Mouse (Mus musculus) myocyte (in vitro differentiated cells): ENCODE results near the gene Qsox1. TPM values are rescaled to one million over a fixed set of nuclear protein-coding genes. Genes with fewer than 3 reads are reported as not detected.
A peak's percentile ranks its signal among the peaks of the same experiment; 100 is the strongest.

ENCODE experiments used
- H3K27me3 ChIP-seq: one replicate; pipeline ENCODE4 v1.6.1; 2011; ENCODE audit not compliant: control insufficient read depth, insufficient read depth, insufficient read length
- H3K36me3 ChIP-seq: one replicate; pipeline ENCODE4 v1.6.1; 2011; ENCODE audit not compliant: control insufficient read depth, insufficient read depth
- H3K4me2 ChIP-seq: one replicate; pipeline ENCODE4 v1.6.1; 2011; ENCODE audit warnings: low read depth, control low read depth
- H3K4me3 ChIP-seq: one replicate; pipeline ENCODE4 v1.5.1; 2011; ENCODE audit warnings: mild to moderate bottlenecking, control low read depth, moderate library complexity
- H3K79me2 ChIP-seq: one replicate; pipeline ENCODE4 v1.6.1; 2011; ENCODE audit not compliant: control insufficient read depth, insufficient read depth
- H3ac ChIP-seq: one replicate; pipeline ENCODE4 v1.6.1; 2011; ENCODE audit not compliant: control insufficient read depth, insufficient read length
- CEBPB ChIP-seq: IDR thresholded peaks from 2 replicates; pipeline ENCODE4 v1.6.1; 2011; ENCODE audit warnings: mild to moderate bottlenecking, moderate library complexity; ENCODE audit not compliant: poor library complexity, insufficient read depth, severe bottlenecking
- E2F4 ChIP-seq: IDR thresholded peaks from one replicate; pipeline ENCODE4 v1.6.1; 2011; ENCODE audit warnings: mild to moderate bottlenecking, control low read depth, moderate library complexity; ENCODE audit not compliant: insufficient read depth
- MAX ChIP-seq: IDR thresholded peaks from one replicate; pipeline ENCODE4 v1.6.1; 2011; ENCODE audit warnings: low read depth, mild to moderate bottlenecking, control low read depth
- MYOD1 ChIP-seq, 3 experiments: IDR thresholded peaks; one replicate each; pipeline ENCODE4 v1.6.1; 2011; ENCODE audit warnings: control low read depth in 2 of 3, low read depth in 2 of 3, mild to moderate bottlenecking in 2 of 3, moderate library complexity in 1 of 3; ENCODE audit not compliant: insufficient read length in 2 of 3, control insufficient read depth in 1 of 3
- MYOG ChIP-seq, 3 experiments: IDR thresholded peaks; one replicate each; pipeline ENCODE4 v1.6.1; 2011; ENCODE audit warnings: control low read depth in 2 of 3, low read depth in 2 of 3, mild to moderate bottlenecking in 2 of 3; ENCODE audit not compliant: insufficient read length in 2 of 3, control insufficient read depth in 1 of 3, insufficient read depth in 1 of 3
- POLR2A ChIP-seq: IDR thresholded peaks from one replicate; pipeline ENCODE4 v1.6.1; 2011; ENCODE audit warnings: low read depth, mild to moderate bottlenecking, control low read depth, moderate library complexity; ENCODE audit not compliant: insufficient read length
- POLR2AphosphoS2 ChIP-seq: IDR thresholded peaks from one replicate; pipeline ENCODE4 v1.6.1; 2011; ENCODE audit warnings: low read depth, control low read depth; ENCODE audit not compliant: insufficient read length
- REST ChIP-seq: IDR thresholded peaks from one replicate; pipeline ENCODE4 v1.6.1; 2011; ENCODE audit warnings: mild to moderate bottlenecking, control low read depth, moderate library complexity; ENCODE audit not compliant: insufficient read depth, insufficient read length
- SRF ChIP-seq: IDR thresholded peaks from one replicate; pipeline ENCODE4 v1.6.1; 2011; ENCODE audit warnings: low read depth; ENCODE audit not compliant: control insufficient read depth, insufficient read length
- TCF12 ChIP-seq: IDR thresholded peaks from one replicate; pipeline ENCODE4 v1.6.1; 2011; ENCODE audit warnings: mild to moderate bottlenecking, control low read depth; ENCODE audit not compliant: poor library complexity, insufficient read depth, severe bottlenecking
- TCF3 ChIP-seq: IDR thresholded peaks from one replicate; pipeline ENCODE4 v1.6.1; 2011; ENCODE audit warnings: low read depth, control low read depth; ENCODE audit not compliant: insufficient read length
- USF1 ChIP-seq: IDR thresholded peaks from one replicate; pipeline ENCODE4 v1.6.1; 2011; ENCODE audit warnings: low read depth, mild to moderate bottlenecking, control low read depth, moderate library complexity
- polyA plus RNA-seq: library from polyadenylated mRNA; unstranded; fragments of >200 nt; fragmentation: generic; extraction: Trizol; gene quantifications from one replicate; pipeline ENCODE4 v1.2.1, GENCODE M21; 2012; ENCODE audit warnings: missing spikeins

Qsox1 gene
- polyA plus RNA-seq, 1 experiment: 101 TPM

DNA sequence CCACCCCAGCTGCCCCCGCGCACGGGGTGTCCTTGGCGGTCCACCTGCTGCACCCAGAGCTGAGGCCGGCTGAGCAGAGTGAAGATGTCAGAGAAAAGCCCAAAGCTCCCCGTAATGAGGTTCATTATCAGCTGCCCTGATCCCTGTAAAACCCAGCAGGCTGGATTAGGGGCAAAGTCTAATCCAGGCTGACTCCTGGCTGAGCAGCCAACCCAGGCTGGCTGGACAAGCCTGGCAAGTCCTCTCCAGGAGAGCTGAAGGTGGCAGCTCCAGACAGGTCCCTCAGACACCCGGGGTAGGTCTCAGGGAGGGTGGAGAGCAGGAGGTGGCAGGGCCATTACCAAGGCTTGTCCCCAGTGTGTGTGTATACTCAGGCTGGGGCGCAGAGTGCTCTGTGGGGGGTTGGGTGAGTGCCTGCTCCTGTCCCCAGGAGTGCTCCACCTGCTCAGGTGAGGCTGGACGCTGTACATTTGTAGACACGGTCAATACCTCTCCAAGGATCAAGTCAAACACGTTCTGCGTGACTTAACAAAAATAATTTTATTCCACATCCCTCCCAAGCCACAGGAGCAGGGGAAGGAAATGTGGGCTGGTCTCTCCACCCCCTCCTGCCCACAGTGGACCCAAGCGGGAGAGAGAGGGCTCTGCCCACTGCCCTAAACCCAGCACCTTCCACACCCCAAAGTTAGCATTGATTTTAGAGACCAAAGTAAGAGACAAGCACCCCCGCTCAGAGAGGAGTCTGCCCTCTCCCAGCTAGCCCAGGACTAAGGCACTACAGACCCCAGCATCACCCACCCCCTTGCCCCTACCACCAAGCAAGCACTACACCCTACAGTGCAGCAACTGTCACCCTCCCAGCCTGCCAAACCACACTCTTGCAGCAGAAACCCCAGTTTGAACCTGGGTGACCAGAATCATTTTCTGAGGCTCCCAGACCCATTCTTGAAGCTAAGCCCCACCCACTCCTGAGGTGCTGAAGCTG lies 34.8 kb downstream of the Qsox1 start:
- Histone ChIP-seq H3ac (no peak overlapping the region), H3K36me3 (peaks cover 2% of the 10 kb centered on the region), H3K4me2 (no peak overlapping the region), H3K4me3 (no peak overlapping the region), H3K27me3 (no peaks in the 10 kb centered on the region), H3K79me2 (no peaks in the 10 kb centered on the region)
- TF ChIP-seq TCF12: no peak
- TF ChIP-seq MYOG (IDR thresholded peaks at IDR 0.05; ENCODE audit: control insufficient read depth in 1 of 3, insufficient read depth in 1 of 3, insufficient read length in 2 of 3, low read depth in 2 of 3): peak in 1 of 3 experiments; percentile 10

DNA sequence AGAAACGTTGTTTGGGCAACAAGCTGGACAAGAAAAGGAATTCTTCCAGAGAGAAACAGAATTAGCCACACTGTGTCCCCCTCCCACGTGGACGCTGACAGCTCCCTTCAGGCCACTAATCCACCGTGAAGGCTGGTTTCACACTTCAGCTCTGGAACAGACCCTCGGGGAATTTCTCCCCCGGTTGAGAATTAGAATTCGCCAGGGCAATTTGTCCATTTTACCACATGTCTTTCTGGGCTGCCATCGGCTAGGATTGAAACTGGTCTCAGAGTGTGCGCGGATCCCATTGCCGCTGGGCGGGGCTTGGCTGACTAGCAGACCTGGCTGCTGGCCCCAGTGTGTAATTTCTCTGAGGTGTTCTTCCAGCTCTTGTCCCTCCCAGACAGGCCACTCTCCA lies 53.5 kb downstream of the Qsox1 start:
- H3K79me2 ChIP-seq: no peaks in the 10 kb centered on the region
- no peak overlapping the region for H3K4me2 ChIP-seq
- H3ac ChIP-seq: no peak overlapping the region
- peaks cover 9% of the 10 kb centered on the region for H3K27me3 ChIP-seq
- TF ChIP-seq POLR2A: no peak
- TF ChIP-seq USF1: no peak
- TF ChIP-seq E2F4: no peak
- no peak for TF ChIP-seq CEBPB
- no peak for TF ChIP-seq MYOD1 (IDR thresholded peaks at IDR 0.05; ENCODE audit: control insufficient read depth in 1 of 3, insufficient read length in 2 of 3, low read depth in 2 of 3)
- no peak for TF ChIP-seq MYOG (IDR thresholded peaks at IDR 0.05; ENCODE audit: control insufficient read depth in 1 of 3, insufficient read depth in 1 of 3, insufficient read length in 2 of 3, low read depth in 2 of 3)
- no peak for TF ChIP-seq MAX
- no peak for TF ChIP-seq POLR2AphosphoS2
- no peak for TF ChIP-seq SRF
- H3K36me3 ChIP-seq: no peaks in the 10 kb centered on the region
- H3K4me3 ChIP-seq: no peak overlapping the region

DNA sequence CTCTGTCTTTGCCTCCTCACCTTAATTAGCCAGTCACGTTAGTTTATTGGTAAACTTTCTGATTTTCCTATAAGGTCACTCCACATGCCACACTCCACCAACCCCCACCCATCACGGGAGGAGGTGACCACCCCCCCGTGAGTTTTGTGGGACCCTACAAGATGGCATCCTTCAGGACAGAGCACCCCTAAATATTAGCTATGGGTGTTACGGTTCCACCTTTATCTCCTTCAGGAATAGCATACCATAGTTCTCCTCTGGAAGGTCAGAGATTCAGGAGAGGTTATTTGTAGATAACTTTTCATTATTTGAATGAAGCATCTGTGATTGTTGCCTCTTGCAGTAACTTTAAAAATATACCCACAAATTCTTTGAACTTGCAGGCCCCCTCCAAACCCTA lies 54.0 kb downstream of the Qsox1 start:
- H3K27me3 ChIP-seq: peaks cover 14% of the 10 kb centered on the region
- H3K36me3 ChIP-seq: no peaks in the 10 kb centered on the region
- H3K4me2 ChIP-seq: no peak overlapping the region
- H3K4me3 ChIP-seq: no peak overlapping the region
- TF ChIP-seq POLR2AphosphoS2 (no peak), REST (no peak), MYOG (IDR thresholded peaks at IDR 0.05; ENCODE audit: control insufficient read depth in 1 of 3, insufficient read depth in 1 of 3, insufficient read length in 2 of 3, low read depth in 2 of 3) (no peak), E2F4 (no peak), MYOD1 (IDR thresholded peaks at IDR 0.05; ENCODE audit: control insufficient read depth in 1 of 3, insufficient read length in 2 of 3, low read depth in 2 of 3) (no peak), TCF12 (no peak), SRF (no peak), MAX (no peak), USF1 (no peak), TCF3 (no peak), POLR2A (no peak), CEBPB (no peak)
- H3ac ChIP-seq: no peak overlapping the region
- H3K79me2 ChIP-seq: no peaks in the 10 kb centered on the region

DNA sequence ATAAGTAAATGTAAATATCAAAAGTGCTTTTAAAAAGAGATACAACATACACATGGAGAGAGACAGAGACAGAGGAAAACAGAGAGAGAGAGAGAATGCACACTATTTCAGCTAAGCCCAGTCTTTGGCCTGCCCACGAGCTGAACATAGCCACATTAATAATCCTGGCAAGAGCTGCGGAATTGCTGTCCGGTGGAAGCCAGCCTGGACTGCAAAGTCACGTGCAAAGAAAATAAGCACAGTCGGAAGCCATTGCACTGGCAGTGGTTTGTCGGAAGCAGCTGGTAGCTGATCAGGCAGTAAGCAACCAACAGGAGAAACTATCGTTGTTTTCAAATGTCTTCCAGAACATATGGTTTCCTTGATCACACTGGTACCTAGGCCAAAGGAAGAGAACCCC lies 55.1 kb downstream of the Qsox1 start:
- Histone ChIP-seq H3K79me2 (no peaks in the 10 kb centered on the region), H3K4me2 (no peak overlapping the region), H3ac (no peak overlapping the region), H3K4me3 (no peak overlapping the region), H3K36me3 (no peaks in the 10 kb centered on the region), H3K27me3 (peaks cover 23% of the 10 kb centered on the region)
- TF ChIP-seq E2F4 (no peak), TCF3 (no peak), MYOG (IDR thresholded peaks at IDR 0.05; ENCODE audit: control insufficient read depth in 1 of 3, insufficient read depth in 1 of 3, insufficient read length in 2 of 3, low read depth in 2 of 3) (no peak), MAX (no peak), POLR2A (no peak)

DNA sequence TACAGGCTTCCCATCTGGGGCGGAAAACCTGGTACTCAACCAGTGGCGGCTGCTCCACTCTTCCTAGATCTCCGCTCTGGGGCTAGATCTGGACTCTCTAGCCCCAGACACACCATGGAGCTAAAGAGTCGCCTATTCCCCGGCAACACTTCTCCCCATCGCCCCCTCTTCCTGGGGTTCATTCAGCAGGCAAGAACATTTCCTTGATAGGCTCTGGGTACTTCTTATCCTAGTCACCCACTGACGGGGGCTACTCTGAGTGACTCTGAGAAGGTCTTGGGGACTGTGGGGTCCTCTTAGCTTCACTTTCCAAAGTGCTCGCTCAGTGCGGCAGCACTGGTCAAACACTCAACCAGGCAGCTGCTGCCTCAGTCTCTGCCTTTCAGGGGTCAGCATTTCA lies 59.3 kb downstream of the Qsox1 start:
- peaks cover 55% of the 10 kb centered on the region for H3K27me3 ChIP-seq
- no peak overlapping the region for H3ac ChIP-seq
- H3K4me3 ChIP-seq: no peak overlapping the region
- H3K4me2 ChIP-seq: no peak overlapping the region
- H3K79me2 ChIP-seq: no peaks in the 10 kb centered on the region
- TF ChIP-seq USF1 (no peak), POLR2AphosphoS2 (no peak), CEBPB (no peak), TCF12 (no peak), MYOG (IDR thresholded peaks at IDR 0.05; ENCODE audit: control insufficient read depth in 1 of 3, insufficient read depth in 1 of 3, insufficient read length in 2 of 3, low read depth in 2 of 3) (no peak), E2F4 (no peak), MAX (no peak), SRF (no peak), TCF3 (no peak), POLR2A (no peak), REST (no peak)
- no peaks in the 10 kb centered on the region for H3K36me3 ChIP-seq
